In genomic region chr5:64371331-64371831, GRCm38 (mm10) we compare ENCODE assay signal across 13 mouse cellular contexts.
DNase-seq lines count a peak whose midpoint lies in the region; ATAC-seq and TF ChIP-seq lines count a peak whose summit lies in the region.
"Had no signal": no experiment of that assay in that cellular context is flagged by ENCODE, and none has a peak within 500 bp of the region (broad histone marks: within the 10 kb centered on the region; RNA-seq: fewer than 3 reads in every experiment).

No protein-coding gene starts in this region.

- no peak for TF ChIP-seq CTCF in gastrocnemius, adult 2 months (IDR thresholded peaks at IDR 0.05)
- no peak for TF ChIP-seq CTCF in layer of hippocampus, adult 2 months (conservative IDR thresholded peaks at IDR 0.05)

- DNase-seq in gastrocnemius, adult 2 months = no peak
- no peak for DNase-seq in gastrocnemius, postnatal 14 days
- DNase-seq in layer of hippocampus, adult 2 months (ENCODE audit: low spot score in 2 of 2) = no peak
- no peak for DNase-seq in layer of hippocampus, postnatal 14 days (ENCODE audit: low spot score in 2 of 2)
- no peak for DNase-seq in adrenal gland, postnatal 14 days
- DNase-seq in lung, postnatal 14 days = no peak
- DNase-seq: cerebellum, postnatal 14 days; gastrocnemius, postnatal 25 days; thymus, adult 2 months had no signal

- H3K27ac ChIP-seq in gastrocnemius, adult 2 months = peak overlapping the region; percentile 67
- H3K27ac ChIP-seq in layer of hippocampus, adult 2 months = peak overlapping the region; percentile 76
- H3K27ac ChIP-seq: liver, embryonic 14.5 days; midbrain, embryonic 13.5 days had no signal

- intact Hi-C loops in gastrocnemius, adult 2 months (cut with DNase I) = no loop called here
- intact Hi-C loops in gastrocnemius, postnatal 14 days (cut with DNase I; ENCODE audit: low total_unique reads) = no loop called here

- H3K4me3 ChIP-seq in gastrocnemius, adult 2 months = no peak overlapping the region
- H3K4me3 ChIP-seq in layer of hippocampus, adult 2 months = no peak overlapping the region
- H3K4me3 ChIP-seq: midbrain, embryonic 13.5 days had no signal

- peak; percentile 62 for ATAC-seq in activated CD4-positive, CD25-positive, alpha-beta regulatory T cell, adult 4 months
- peak; percentile 47 for ATAC-seq in megakaryocyte progenitor cell, adult 5-6 weeks (replicated peaks; ENCODE audit: poor library complexity)
- ATAC-seq: midbrain, embryonic 13.5 days had no signal
